In genomic region chr17:86008401-86008800, GRCm38 (mm10) we compare ENCODE assay signal across 19 mouse cellular contexts.
DNase-seq lines count a peak whose midpoint lies in the region; ATAC-seq lines count a peak whose summit lies in the region.
"Had no signal": no experiment of that assay in that cellular context is flagged by ENCODE, and none has a peak within 500 bp of the region (broad histone marks: within the 10 kb centered on the region; RNA-seq: fewer than 3 reads in every experiment).

No protein-coding gene starts in this region.

- H3K4me3 ChIP-seq in heart, embryonic 14.5 days (ENCODE audit: control insufficient read depth in 1 of 2, insufficient read depth in 1 of 2, low read depth in 1 of 2, low read length in 2 of 2) = no peak overlapping the region
- H3K4me3 ChIP-seq: heart, adult 2 months; hindbrain, embryonic 15.5 days; neural tube, embryonic 13.5 days had no signal

- WGBS in heart, embryonic 14.5 days = 30% methylated on average over 10 of the region's 10 CpGs

- H3K4me1 ChIP-seq in heart, embryonic 14.5 days (ENCODE audit: control insufficient read depth in 2 of 2, insufficient read depth in 2 of 2, low read length in 2 of 2) = peaks cover 8 to 20% of the 10 kb centered on the region in 2 experiments
- H3K4me1 ChIP-seq: hindbrain, embryonic 15.5 days; neural tube, embryonic 13.5 days had no signal

- no peaks in the 10 kb centered on the region for H3K36me3 ChIP-seq in heart, embryonic 14.5 days (ENCODE audit: control insufficient read depth, insufficient read depth, low read length)
- H3K36me3 ChIP-seq: hindbrain, embryonic 15.5 days; neural tube, embryonic 13.5 days had no signal

- H3K27me3 ChIP-seq in heart, embryonic 14.5 days (ENCODE audit: control insufficient read depth, insufficient read depth, low read length) = no peaks in the 10 kb centered on the region
- H3K27me3 ChIP-seq: hindbrain, embryonic 15.5 days; neural tube, embryonic 13.5 days had no signal

- peak; percentile 88 for DNase-seq in heart, adult 11 months
- DNase-seq in heart, postnatal 25 days (ENCODE audit: low spot score) = no peak
- DNase-seq in R1 (ENCODE audit: low read depth, low spot score) = peak; percentile 18
- DNase-seq in ZHBTc4 (ENCODE audit: low read depth, low spot score) = peak; percentile 26
- no peak for DNase-seq in Muller cell, postnatal 12 days (ENCODE audit: inconsistent ontology term)
- no peak for DNase-seq in frontal cortex, postnatal 36 days (ENCODE audit: low spot score in 2 of 2)
- DNase-seq: adrenal gland, postnatal 25 days; cerebellum, adult 2 months; kidney, postnatal 4 days; liver; lung, adult 2 months; thymus, postnatal 14 days had no signal

- H3K27ac ChIP-seq in heart, embryonic 14.5 days (replicated peaks in 1 of 2; ENCODE audit: control insufficient read depth in 1 of 2, insufficient read depth in 1 of 2, low read depth in 2 of 2, low read length in 2 of 2) = no peak overlapping the region; a peak in 1 of 4 replicates
- H3K27ac ChIP-seq: heart, adult 2 months; hindbrain, embryonic 15.5 days; macrophage; neural tube, embryonic 13.5 days had no signal

- 0 out of 2 replicates have a peak overlapping the region, but pooled peaks have one; percentile 21 for H3K9ac ChIP-seq in heart, embryonic 14.5 days (ENCODE audit: low read length)
- H3K9ac ChIP-seq: hindbrain, embryonic 15.5 days; neural tube, embryonic 13.5 days had no signal

- no peak for ATAC-seq in heart, embryonic 14.5 days (ENCODE audit: insufficient number of reproducible peaks, insufficient read depth, low FRiP score, low read depth)
- ATAC-seq: intestine, postnatal 0 days had no signal

- 0 out of 2 replicates have a peak, but pooled peaks cover 7% of the 10 kb centered on the region for H3K9me3 ChIP-seq in heart, embryonic 14.5 days (ENCODE audit: control insufficient read depth, low read length)
- H3K9me3 ChIP-seq: hindbrain, embryonic 15.5 days; neural tube, embryonic 13.5 days had no signal

- H3K4me2 ChIP-seq in heart, embryonic 14.5 days (ENCODE audit: low read length) = peak overlapping the region; percentile 39
- H3K4me2 ChIP-seq: hindbrain, embryonic 15.5 days; midbrain, embryonic 11.5 days; neural tube, embryonic 13.5 days had no signal

- intact Hi-C loops in heart, postnatal 25 days (cut with DNase I) = no loop called here

Comparison
In these comparisons a context has a peak if more than half of its experiments do, and no peak if none do; other contexts are left out.
1. DNase-seq: peak in heart, adult 11 months (single experiment), R1 (single experiment) and ZHBTc4 (single experiment); none in heart, postnatal 25 days (single experiment), Muller cell, postnatal 12 days (single experiment) and frontal cortex, postnatal 36 days (0 of 2).